Mouse (Mus musculus) ES-Bruce4 (cell line): ENCODE measurements around the gene Cldn13.

Source experiments
- CTCF ChIP-seq: IDR thresholded peaks from one replicate; pipeline ENCODE4 v1.8.1; 2011; ENCODE audit warnings: low read depth, low read length
- EP300 ChIP-seq: IDR thresholded peaks from 2 replicates; pipeline ENCODE4 v1.6.1; 2011; ENCODE audit warnings: low read depth, low read length; ENCODE audit not compliant: insufficient read depth
- POLR2A ChIP-seq: IDR thresholded peaks from one replicate; pipeline ENCODE4 v1.8.1; 2011; ENCODE audit warnings: low read length; ENCODE audit not compliant: insufficient read depth

DNA sequence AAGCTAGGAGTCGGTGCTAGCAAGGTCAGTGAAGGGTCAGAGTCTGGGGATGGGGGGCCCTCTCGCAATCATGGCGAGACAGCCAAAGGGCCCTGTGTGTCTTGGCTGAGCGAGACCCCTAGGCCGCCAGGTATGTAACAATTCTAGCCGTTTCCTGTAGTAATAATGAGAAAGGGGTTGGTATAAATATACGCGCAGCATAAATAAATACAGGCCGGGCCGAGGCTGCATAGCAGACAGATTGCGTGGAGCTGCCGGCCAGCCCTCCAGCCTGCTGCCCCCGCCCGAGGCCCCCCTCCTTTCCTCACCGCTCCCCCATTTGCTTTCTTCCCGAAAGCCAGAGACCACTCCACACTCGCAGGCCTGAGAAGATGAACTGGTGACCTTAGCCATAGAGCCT, 17.7 kb downstream of the Cldn13 start:
- no peak for TF ChIP-seq POLR2A
- no peak for TF ChIP-seq CTCF
- TF ChIP-seq EP300 = no peak
